Mouse (Mus musculus) heart, postnatal 0 days (tissue): ENCODE measurements around the gene Atp8b4. TPM values are rescaled to one million over a fixed set of nuclear protein-coding genes. Genes with fewer than 3 reads are reported as not detected.

Experiments
- ATAC-seq: fragments of 200-750 bp; cut with Nextera tagmentation; 2 replicates; pipeline ENCODE4 v1.8.0; 2017; ENCODE audit warnings: low read depth, moderate number of reproducible peaks, moderate library complexity; ENCODE audit not compliant: insufficient read depth
- DNase-seq: peaks from one replicate; pipeline ENCODE4 v3.0.0-alpha.2; 2016; ENCODE audit warnings: low spot score
- H3K27ac ChIP-seq: fragments of 300-500 bp; sonication (generic); 2 replicates; pipeline ENCODE4 v1.5.1; 2014; ENCODE audit warnings: low read depth, mild to moderate bottlenecking
- H3K27me3 ChIP-seq: fragments of 300-500 bp; sonication (generic); 2 replicates; pipeline ENCODE4 v1.6.1; 2014; ENCODE audit warnings: low read length, mixed read lengths; ENCODE audit not compliant: control insufficient read depth, insufficient read depth
- H3K36me3 ChIP-seq: fragments of 300-500 bp; sonication (generic); replicated peaks from 2 replicates; pipeline ENCODE4 v1.6.1; 2014; ENCODE audit warnings: low read length, mixed read lengths; ENCODE audit not compliant: control insufficient read depth, insufficient read depth
- H3K4me1 ChIP-seq: fragments of 300-500 bp; sonication (generic); 2 replicates; pipeline ENCODE4 v1.6.1; 2014; ENCODE audit warnings: antibody characterized with exemption; ENCODE audit not compliant: control insufficient read depth, insufficient read depth
- H3K4me2 ChIP-seq: fragments of 300-500 bp; sonication (generic); 2 replicates; pipeline ENCODE4 v1.6.1; 2014; ENCODE audit warnings: low read depth, mild to moderate bottlenecking, low read length, moderate library complexity
- H3K4me3 ChIP-seq: fragments of 300-500 bp; sonication (generic); 2 replicates; pipeline ENCODE4 v1.5.1; 2014; ENCODE audit warnings: low read depth, low read length
- H3K9ac ChIP-seq: fragments of 300-500 bp; sonication (generic); replicated peaks from 2 replicates; pipeline ENCODE4 v1.6.1; 2014; ENCODE audit warnings: low read depth, low read length, mixed read lengths
- H3K9me3 ChIP-seq: fragments of 300-500 bp; sonication (generic); replicated peaks from 2 replicates; pipeline ENCODE4 v1.6.1; 2016; ENCODE audit warnings: low read length; ENCODE audit not compliant: control insufficient read depth
- CTCF ChIP-seq: IDR thresholded peaks from 2 replicates; pipeline ENCODE4 v1.5.1; 2016; ENCODE audit warnings: antibody characterized with exemption, control low read depth, low read depth
- EP300 ChIP-seq: IDR thresholded peaks from 2 replicates; pipeline ENCODE4 v1.6.1; 2016; ENCODE audit warnings: antibody characterized with exemption, low read depth
- WGBS: fragments of 180-500 bp; shearing (Covaris S2); extraction: QIAGEN DNeasy Blood & Tissue Kit; methylation state at CpG from one replicate; pipeline ENCODE4 v1.1.7; 2014; 5-methylcytosine and 5-hydroxymethylcytosine counted together
- polyA plus RNA-seq: library from polyadenylated mRNA; unstranded; fragments of >200 nt; fragmentation: Nextera tagmentation; extraction: Ambion mirVana; gene quantifications from 2 replicates; pipeline ENCODE4 v1.2.1, GENCODE M21; 2015
- total RNA-seq: library from RNA; depleted of rRNA; stranded (reverse); fragments of >200 nt; gene quantifications from 2 replicates; pipeline ENCODE4 v1.2.3, GENCODE M21; 2014; ENCODE audit warnings: low replicate concordance

Gene Atp8b4
- total and polyA plus RNA-seq, 2 experiments from 2014 or later = 0.27 TPM; not detected in 1

- no peak overlapping the region for H3K27ac ChIP-seq
- TF ChIP-seq EP300 (no peak), CTCF (no peak)
- 92% methylated on average over 8 of the region's 8 CpGs for WGBS
- H3K9ac ChIP-seq = no peak overlapping the region
- no peak overlapping the region for H3K4me3 ChIP-seq
- no peaks in the 10 kb centered on the region for H3K36me3 ChIP-seq
- DNase-seq = no peak
- H3K4me1 ChIP-seq = peaks cover 5% of the 10 kb centered on the region
- no peak overlapping the region for H3K4me2 ChIP-seq
- no peak for ATAC-seq
- H3K27me3 ChIP-seq = no peaks in the 10 kb centered on the region
- H3K9me3 ChIP-seq = no peaks in the 10 kb centered on the region
These were observed 159.0 kb downstream of the Atp8b4 start for GRCm38 (mm10) chr2:126341521-126341920.

- Histone ChIP-seq H3K9ac (no peak overlapping the region), H3K4me2 (no peak overlapping the region), H3K4me1 (peaks cover 5% of the 10 kb centered on the region), H3K27me3 (no peaks in the 10 kb centered on the region), H3K4me3 (no peak overlapping the region), H3K27ac (no peak overlapping the region), H3K36me3 (no peaks in the 10 kb centered on the region), H3K9me3 (no peaks in the 10 kb centered on the region)
- ATAC-seq (no peak), DNase-seq (no peak)
- 88% methylated on average over 7 of the region's 7 CpGs for WGBS
- TF ChIP-seq EP300 (no peak), CTCF (no peak)
These were observed 160.3 kb downstream of the Atp8b4 start for GRCm38 (mm10) chr2:126340201-126340600.

GRCm38 (mm10) chr2:126339516-126339915 is 161.0 kb downstream of the Atp8b4 start:
- 81% methylated on average over 8 of the region's 8 CpGs for WGBS
- no peak overlapping the region for H3K9ac ChIP-seq
- no peak for TF ChIP-seq CTCF
- TF ChIP-seq EP300 = no peak
- H3K9me3 ChIP-seq = no peaks in the 10 kb centered on the region
- no peak overlapping the region for H3K27ac ChIP-seq
- H3K36me3 ChIP-seq = no peaks in the 10 kb centered on the region
- ATAC-seq (no peak), DNase-seq (no peak)
- H3K4me2 ChIP-seq = no peak overlapping the region
- no peak overlapping the region for H3K4me3 ChIP-seq
- H3K4me1 ChIP-seq = peaks cover 5% of the 10 kb centered on the region
- no peaks in the 10 kb centered on the region for H3K27me3 ChIP-seq

- no peak overlapping the region for H3K4me2 ChIP-seq
- H3K4me3 ChIP-seq = no peak overlapping the region
- DNase-seq (no peak), ATAC-seq (no peak)
- TF ChIP-seq CTCF (no peak), EP300 (no peak)
- no peak overlapping the region for H3K27ac ChIP-seq
- H3K36me3 ChIP-seq = no peaks in the 10 kb centered on the region
- H3K27me3 ChIP-seq = no peaks in the 10 kb centered on the region
- no peaks in the 10 kb centered on the region for H3K9me3 ChIP-seq
- H3K9ac ChIP-seq = no peak overlapping the region
- no peaks in the 10 kb centered on the region for H3K4me1 ChIP-seq
- WGBS = 89% methylated on average over 5 of the region's 5 CpGs
These were observed 163.3 kb downstream of the Atp8b4 start for GRCm38 (mm10) chr2:126337143-126337542.

- ATAC-seq (no peak), DNase-seq (no peak)
- Histone ChIP-seq H3K9me3 (no peaks in the 10 kb centered on the region), H3K9ac (no peak overlapping the region), H3K4me2 (no peak overlapping the region), H3K4me1 (no peaks in the 10 kb centered on the region), H3K27ac (no peak overlapping the region), H3K4me3 (no peak overlapping the region), H3K36me3 (no peaks in the 10 kb centered on the region), H3K27me3 (no peaks in the 10 kb centered on the region)
- TF ChIP-seq CTCF (no peak), EP300 (no peak)
- 89% methylated on average over 3 of the region's 3 CpGs for WGBS
These were observed 168.7 kb downstream of the Atp8b4 start for GRCm38 (mm10) chr2:126331794-126332193.

- H3K4me3 ChIP-seq = no peak overlapping the region
- whole genome bisulfite sequencing = 85% methylated on average over 7 of the region's 7 CpGs
- H3K36me3 ChIP-seq = no peaks in the 10 kb centered on the region
- H3K27ac ChIP-seq = no peak overlapping the region
- no peak for ATAC-seq
- no peak for DNase-seq
- H3K4me2 ChIP-seq = no peak overlapping the region
- H3K9me3 ChIP-seq = no peaks in the 10 kb centered on the region
- H3K27me3 ChIP-seq = no peaks in the 10 kb centered on the region
- no peaks in the 10 kb centered on the region for H3K4me1 ChIP-seq
- H3K9ac ChIP-seq = no peak overlapping the region
- TF ChIP-seq EP300 (no peak), CTCF (no peak)
These were observed 177.3 kb downstream of the Atp8b4 start for GRCm38 (mm10) chr2:126323206-126323605.
